Mouse (Mus musculus): Measurements from ENCODE around the gene Tmem127. TPM values are rescaled to one million over a fixed set of nuclear protein-coding genes. Genes with fewer than 3 reads are reported as not detected.

The Tmem127 gene
- total and polyA plus RNA-seq, 3 experiments = 11.5 to 15.8 (median 11.9) TPM

DNA sequence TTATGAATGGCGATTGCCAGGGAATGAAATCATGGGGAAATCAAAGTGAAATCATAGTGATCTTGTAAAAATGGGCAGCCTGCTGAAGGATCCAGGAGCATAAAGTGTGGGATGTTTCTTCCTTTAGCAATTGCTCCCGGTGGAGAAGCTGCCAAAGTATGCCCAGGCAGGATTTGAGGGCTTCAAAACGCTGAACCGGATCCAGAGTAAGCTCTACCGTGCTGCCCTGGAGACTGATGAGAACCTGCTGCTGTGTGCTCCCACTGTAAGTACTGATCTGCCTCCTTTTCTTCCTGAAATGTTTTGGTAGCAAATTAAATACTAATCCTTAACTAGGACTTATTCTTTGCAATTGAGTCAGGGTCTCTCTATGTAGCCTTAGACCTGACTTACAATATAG lies 30.0 kb upstream of the Tmem127 start:
- H3K9ac ChIP-seq (ENCODE audit: insufficient read depth, low read depth) = no peak overlapping the region
- no peaks in the 10 kb centered on the region for H3K79me2 ChIP-seq (replicated peaks; ENCODE audit: control insufficient read depth, extremely low read depth, insufficient read depth, poor library complexity, severe bottlenecking)
- no peaks in the 10 kb centered on the region for H3K9me3 ChIP-seq (replicated peaks; ENCODE audit: low read length)
- dilution Hi-C loops (cut with MboI; ENCODE audit: extremely low pct_ligation_motif_present, extremely low pct_unique_long_range_greater_than_20kb, low sequenced_read_pairs) = no loop called here
- H3K27ac ChIP-seq (ENCODE audit: insufficient read depth, low read depth) = no peak overlapping the region
- H3K4me1 ChIP-seq (ENCODE audit: control insufficient read depth in 1 of 2, insufficient read depth in 2 of 2) = no peaks in the 10 kb centered on the region
- in situ Hi-C loops (cut with MboI; ENCODE audit: low pct_ligation_motif_present, low pct_unique_long_range_greater_than_20kb, low sequenced_read_pairs) = no loop called here
- TF ChIP-seq TCF12 (IDR thresholded peaks at IDR 0.05; ENCODE audit: low read depth, low read length) (no peak), ETS1 (conservative IDR thresholded peaks at IDR 0.05; ENCODE audit: low read depth, low read length) (no peak), E2F4 (IDR thresholded peaks at IDR 0.05; ENCODE audit: insufficient replicate concordance, low read depth, low read length) (no peak), ELF1 (IDR thresholded peaks at IDR 0.05; ENCODE audit: low read depth, low read length) (no peak), PAX5 (IDR thresholded peaks at IDR 0.05; ENCODE audit: low read length) (no peak), HCFC1 (IDR thresholded peaks at IDR 0.05; ENCODE audit: low read depth, low read length) (no peak), SIN3A (IDR thresholded peaks at IDR 0.05; ENCODE audit: low read length) (no peak), GABPA (IDR thresholded peaks at IDR 0.05; ENCODE audit: insufficient replicate concordance, low read depth, low read length) (no peak), KAT2A (IDR thresholded peaks at IDR 0.05; ENCODE audit: insufficient replicate concordance, low read length) (no peak), IRF4 (IDR thresholded peaks at IDR 0.05; ENCODE audit: low read depth, low read length) (no peak), MEF2A (IDR thresholded peaks at IDR 0.05; ENCODE audit: borderline replicate concordance, low read depth, low read length) (no peak), MAFK (IDR thresholded peaks at IDR 0.05; ENCODE audit: insufficient replicate concordance, low read length) (no peak), CHD2 (IDR thresholded peaks at IDR 0.05; ENCODE audit: low read length) (no peak)
- no peak overlapping the region for H3K4me2 ChIP-seq (ENCODE audit: insufficient read depth, low read depth, poor library complexity, severe bottlenecking)
- no peak overlapping the region for H3K4me3 ChIP-seq (replicated peaks in 1 of 3; ENCODE audit: low read depth in 2 of 3, low read length in 2 of 3, poor library complexity in 1 of 3)
- H3K27me3 ChIP-seq (replicated peaks) = no peaks in the 10 kb centered on the region
- H3K36me3 ChIP-seq (replicated peaks in 1 of 2; ENCODE audit: control insufficient read depth in 1 of 2, insufficient read depth in 1 of 2, low read length in 1 of 2) = peaks cover 79 to 89% of the 10 kb centered on the region in 2 experiments
- DNase-seq (ENCODE audit: extremely low read depth) = no peak

DNA sequence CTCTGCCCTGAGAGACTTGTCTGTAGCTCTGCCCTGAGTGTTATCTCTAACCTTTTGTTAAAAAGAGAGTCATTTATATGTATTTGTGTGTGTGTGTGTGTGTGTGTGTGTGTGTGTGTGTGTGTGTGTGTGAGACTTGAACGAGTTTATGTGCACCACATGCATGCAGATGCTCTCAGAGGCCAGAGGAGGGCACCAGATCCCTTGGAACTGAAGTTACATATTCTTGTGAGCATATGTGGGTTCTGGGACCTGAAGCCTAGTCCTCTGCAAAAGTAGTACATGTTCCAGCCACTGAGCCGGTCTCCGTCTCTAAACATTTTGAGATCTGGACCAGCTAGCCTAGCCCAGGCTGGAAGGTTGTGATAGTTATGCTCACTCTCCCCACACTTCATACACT lies 22.4 kb upstream of the Tmem127 start:
- in situ Hi-C loops (cut with MboI; ENCODE audit: low pct_ligation_motif_present, low pct_unique_long_range_greater_than_20kb, low sequenced_read_pairs) (no loop called here), dilution Hi-C loops (cut with MboI; ENCODE audit: extremely low pct_ligation_motif_present, extremely low pct_unique_long_range_greater_than_20kb, low sequenced_read_pairs) (no loop called here)
- no peaks in the 10 kb centered on the region for H3K4me1 ChIP-seq (ENCODE audit: control insufficient read depth in 1 of 2, insufficient read depth in 2 of 2)
- no peaks in the 10 kb centered on the region for H3K79me2 ChIP-seq (replicated peaks; ENCODE audit: control insufficient read depth, extremely low read depth, insufficient read depth, poor library complexity, severe bottlenecking)
- H3K9me3 ChIP-seq (replicated peaks; ENCODE audit: low read length) = peaks cover 7% of the 10 kb centered on the region
- H3K4me3 ChIP-seq (replicated peaks in 1 of 3; ENCODE audit: low read depth in 2 of 3, low read length in 2 of 3, poor library complexity in 1 of 3) = no peak overlapping the region
- no peak overlapping the region for H3K9ac ChIP-seq (ENCODE audit: insufficient read depth, low read depth)
- H3K36me3 ChIP-seq (replicated peaks in 1 of 2; ENCODE audit: control insufficient read depth in 1 of 2, insufficient read depth in 1 of 2, low read length in 1 of 2) = peaks cover 84 to 94% of the 10 kb centered on the region in 2 experiments
- TF ChIP-seq ELF1 (IDR thresholded peaks at IDR 0.05; ENCODE audit: low read depth, low read length) = no peak
- no peak for TF ChIP-seq RAD21 (IDR thresholded peaks at IDR 0.05; ENCODE audit: low read depth, low read length)
- TF ChIP-seq NRF1 (IDR thresholded peaks at IDR 0.05; ENCODE audit: low read depth, low read length) = no peak
- no peak for TF ChIP-seq USF2 (conservative IDR thresholded peaks at IDR 0.05; ENCODE audit: low read depth, low read length)
- TF ChIP-seq ZNF384 (IDR thresholded peaks at IDR 0.05; ENCODE audit: low read depth, low read length) = no peak
- TF ChIP-seq ETS1 (conservative IDR thresholded peaks at IDR 0.05; ENCODE audit: low read depth, low read length) = no peak
- no peak for TF ChIP-seq PAX5 (IDR thresholded peaks at IDR 0.05; ENCODE audit: low read length)
- no peak for TF ChIP-seq NELFE (IDR thresholded peaks at IDR 0.05; ENCODE audit: low read depth, low read length)
- no peak for TF ChIP-seq BHLHE40 (IDR thresholded peaks at IDR 0.05; ENCODE audit: low read depth, low read length)
- no peak for TF ChIP-seq RCOR1 (conservative IDR thresholded peaks at IDR 0.05; ENCODE audit: low read depth, low read length)
- TF ChIP-seq SMC3 (IDR thresholded peaks at IDR 0.05; ENCODE audit: low read depth, low read length) = no peak
- no peak for DNase-seq (ENCODE audit: extremely low read depth)
- H3K27me3 ChIP-seq (replicated peaks) = no peaks in the 10 kb centered on the region
- no peak overlapping the region for H3K27ac ChIP-seq (ENCODE audit: insufficient read depth, low read depth)
- H3K4me2 ChIP-seq (ENCODE audit: insufficient read depth, low read depth, poor library complexity, severe bottlenecking) = no peak overlapping the region
